Mouse (Mus musculus) left cerebral cortex, adult 2 months (tissue): Measurements from ENCODE around the gene Stx6. TPM values are rescaled to one million over a fixed set of nuclear protein-coding genes. Genes with fewer than 3 reads are reported as not detected.

Experiments
- DNase-seq, 2 experiments: peaks; one replicate each; pipeline ENCODE4 v3.0.0; 2021 to 2022; ENCODE audit warnings: low spot score in 2 of 2, mixed read lengths in 1 of 2; ENCODE audit errors: extremely low spot score in 1 of 2
- H3K27ac ChIP-seq: fragments of 200-600 bp; 2 replicates; pipeline ENCODE4 v1.8.1; 2022
- H3K4me3 ChIP-seq: fragments of 200-600 bp; 2 replicates; pipeline ENCODE4 v1.8.1; 2022
- CTCF ChIP-seq: fragments of 200-600 bp; IDR thresholded peaks from 2 replicates; pipeline ENCODE4 v1.8.1; 2022; ENCODE audit warnings: antibody characterized with exemption, mild to moderate bottlenecking, moderate library complexity
- intact Hi-C: fragments of 180-260 bp; cut with DNase I; formaldehyde crosslinking; loops from one replicate; pipeline ENCODE4 v1.15.1; 2025
- total RNA-seq, 2 experiments: library from RNA; stranded (reverse); gene quantifications; 2 replicates each; pipeline ENCODE4 v1.2.3; 2021

Gene Stx6
- total RNA-seq, 2 experiments from 2014 or later, result 114 to 120 TPM

DNA sequence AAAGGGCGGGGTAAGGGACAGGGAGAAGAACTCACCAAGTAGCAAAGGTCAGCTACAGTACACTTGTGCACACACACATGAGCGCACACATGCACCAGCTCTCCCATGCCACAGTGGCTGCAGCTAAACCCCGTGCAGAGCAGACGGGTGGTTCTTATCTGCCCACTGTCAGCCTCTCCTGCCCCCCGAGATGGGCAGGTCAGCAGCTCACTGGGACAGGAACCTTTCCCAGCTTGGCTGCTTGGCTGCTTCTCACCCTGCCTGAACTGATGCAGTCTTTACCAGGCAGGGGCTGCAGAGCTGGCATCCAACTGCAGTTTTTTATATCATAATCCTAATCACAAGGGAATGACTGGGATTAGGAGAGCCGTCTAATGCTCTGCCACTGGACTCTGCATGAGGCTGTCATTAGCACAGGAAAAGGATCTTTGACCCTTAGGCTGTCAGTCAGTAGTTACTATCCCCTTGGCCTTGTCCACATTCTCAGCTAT is 94.2 kb downstream of the Stx6 start:
- H3K4me3 ChIP-seq, result no peak overlapping the region; the same call in 1 of the 2 replicates
- H3K27ac ChIP-seq, result peak overlapping the region; percentile 77
- intact Hi-C loops, result loop anchor here (2.0 kb wide), 1 partner anchor 28 kb away; no protein-coding TSS in a partner anchor
- no peak for TF ChIP-seq CTCF
- no peak for DNase-seq

DNA sequence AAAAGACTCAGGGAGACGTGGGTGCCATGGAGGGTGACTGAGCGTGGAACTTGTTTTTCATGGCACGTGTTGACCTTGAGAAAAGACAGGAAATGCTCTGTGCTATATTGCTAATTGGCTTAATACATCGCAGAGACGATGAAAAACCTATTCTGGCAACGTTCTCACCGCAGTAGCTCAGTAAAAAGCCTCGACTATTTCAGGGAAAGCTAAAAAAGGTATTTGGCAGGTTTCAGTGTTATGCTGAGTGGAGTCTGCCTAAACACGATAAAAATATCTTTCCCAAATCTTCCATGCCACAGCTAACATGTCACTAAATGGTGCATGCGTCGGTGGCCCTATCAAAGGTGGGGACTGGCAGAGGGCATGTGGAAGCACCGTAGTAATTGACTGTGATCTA is 94.6 kb downstream of the Stx6 start:
- DNase-seq, result no peak
- peak overlapping the region; percentile 11; the same call in 1 of the 2 replicates for H3K4me3 ChIP-seq
- TF ChIP-seq CTCF, result no peak
- peak overlapping the region; percentile 77 for H3K27ac ChIP-seq
- intact Hi-C loops, result loop anchor here (2.0 kb wide), 1 partner anchor 28 kb away; no protein-coding TSS in a partner anchor

DNA sequence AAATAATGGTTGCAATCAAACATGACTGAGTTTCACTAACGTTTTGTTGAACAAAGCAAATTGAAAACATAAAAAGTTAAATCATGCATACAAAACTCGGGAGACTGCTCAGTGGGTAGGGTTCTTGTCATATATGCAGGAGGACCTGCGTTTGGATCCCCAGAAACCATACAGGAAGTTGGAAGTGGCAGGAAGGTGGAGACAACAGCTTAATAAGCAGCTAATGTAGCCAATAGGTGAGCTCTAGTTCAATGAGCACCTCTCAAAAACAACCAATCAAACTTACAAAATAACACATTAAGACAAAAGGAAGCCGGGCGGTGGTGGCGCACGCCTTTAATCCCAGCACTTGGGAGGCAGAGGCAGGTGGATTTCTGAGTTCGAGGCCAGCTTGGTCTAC is 95.8 kb downstream of the Stx6 start:
- no peak for TF ChIP-seq CTCF
- H3K27ac ChIP-seq, result no peak overlapping the region
- intact Hi-C loops, result no loop called here
- H3K4me3 ChIP-seq, result no peak overlapping the region
- DNase-seq, result no peak

Other genes with a start within 250 kb of the Stx6 start
- gene Ier5, start 59.1 kb upstream of the Stx6 start, total RNA-seq, result 10 to 100 TPM; 60.4 to 75.1 TPM
- 1 to 10 TPM; 2.1 to 3.1 TPM for gene Mr1, start 11.9 kb upstream of the Stx6 start, total RNA-seq
- gene BC034090, start 85.7 kb downstream of the Stx6 start, total RNA-seq, result 10 to 100 TPM in 1 of 2 experiments, 1 to 10 TPM in 1; 9.9 to 14.7 TPM